Mouse (Mus musculus) olfactory bulb, adult 2 months (tissue): ENCODE measurements around the gene Ntf5.

ENCODE experiments used
- CTCF ChIP-seq: fragments of 200-500 bp; IDR thresholded peaks from 2 replicates; pipeline ENCODE4 v1.5.1; 2012; ENCODE audit warnings: low read depth, mild to moderate bottlenecking, low read length, moderate library complexity; ENCODE audit not compliant: insufficient read depth
- POLR2A ChIP-seq: fragments of 200-500 bp; IDR thresholded peaks from 2 replicates; pipeline ENCODE4 v1.6.1; 2012; ENCODE audit warnings: mild to moderate bottlenecking, low read depth, low read length, moderate library complexity; ENCODE audit not compliant: insufficient read depth

DNA sequence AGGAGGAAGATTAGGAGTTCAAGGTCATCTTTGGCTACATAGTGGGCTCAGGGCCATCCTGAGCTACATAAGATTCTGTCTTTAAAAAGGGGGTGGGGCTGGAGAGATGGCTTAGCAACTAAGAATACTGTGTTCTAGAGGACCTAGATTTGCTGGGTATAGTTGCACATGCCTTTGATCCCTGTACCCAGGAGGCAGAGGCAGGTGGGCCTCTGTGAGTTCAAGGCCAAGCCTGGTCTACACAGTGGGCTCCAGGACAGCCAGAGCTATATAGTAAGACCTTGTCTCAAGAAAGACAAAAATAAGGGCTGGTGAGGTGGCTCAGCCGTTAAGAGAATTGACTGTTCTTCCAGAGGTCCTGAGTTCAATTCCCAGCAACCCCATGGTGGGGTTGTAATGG is 36.5 kb downstream of the Ntf5 start:
- TF ChIP-seq CTCF, result no peak
- TF ChIP-seq POLR2A, result no peak
